Mouse (Mus musculus) E14TG2a.4 (cell line): ENCODE measurements around the gene Ccdc13.

ENCODE experiments used
- CTCF ChIP-seq: conservative IDR thresholded peaks from 2 replicates; pipeline ENCODE4 v1.5.1; 2014; ENCODE audit warnings: low read length
- NANOG ChIP-seq: IDR thresholded peaks from 2 replicates; pipeline ENCODE4 v1.6.1; 2014; ENCODE audit warnings: borderline replicate concordance, low read length, mixed read lengths

GRCm38 (mm10) chr9:121822585-121822991 is 16.7 kb downstream of the Ccdc13 start:
- no peak for TF ChIP-seq CTCF
- no peak for TF ChIP-seq NANOG
